Mouse (Mus musculus) limb, embryonic 15.5 days (tissue): Measurements from ENCODE around the gene Shisal2a. TPM values are rescaled to one million over a fixed set of nuclear protein-coding genes. Genes with fewer than 3 reads are reported as not detected.
"Not testable (repeated sequence)": the region's sequence is repeated elsewhere in the genome, so short reads cannot be mapped to it uniquely, and the experiment has no call there.

ENCODE experiments used
- ATAC-seq: fragments of 200-750 bp; cut with Nextera tagmentation; 2 replicates; pipeline ENCODE4 v1.8.0; 2017; ENCODE audit warnings: low read depth, moderate TSS enrichment; ENCODE audit not compliant: insufficient number of reproducible peaks, low FRiP score, low TSS enrichment
- H3K27ac ChIP-seq: fragments of 300-500 bp; sonication (generic); 2 replicates; pipeline ENCODE4 v1.5.1; 2015; ENCODE audit warnings: moderate library complexity, mild to moderate bottlenecking, inconsistent platforms
- H3K27me3 ChIP-seq: fragments of 300-500 bp; sonication (generic); 2 replicates; pipeline ENCODE4 v1.6.1; 2015; ENCODE audit warnings: inconsistent platforms
- H3K36me3 ChIP-seq: fragments of 300-500 bp; sonication (generic); 2 replicates; pipeline ENCODE4 v1.6.1; 2015; ENCODE audit warnings: inconsistent platforms
- H3K4me1 ChIP-seq: fragments of 300-500 bp; sonication (generic); 2 replicates; pipeline ENCODE4 v1.6.1; 2015; ENCODE audit warnings: inconsistent platforms
- H3K4me2 ChIP-seq: fragments of 300-500 bp; sonication (generic); 2 replicates; pipeline ENCODE4 v1.6.1; 2015; ENCODE audit warnings: mild to moderate bottlenecking, inconsistent platforms
- H3K4me3 ChIP-seq: fragments of 300-500 bp; sonication (generic); 2 replicates; pipeline ENCODE4 v1.5.1; 2015; ENCODE audit warnings: mild to moderate bottlenecking, inconsistent platforms
- H3K9ac ChIP-seq: fragments of 300-500 bp; sonication (generic); 2 replicates; pipeline ENCODE4 v1.6.1; 2015; ENCODE audit warnings: inconsistent platforms
- H3K9me3 ChIP-seq: fragments of 300-500 bp; sonication (generic); 2 replicates; pipeline ENCODE4 v1.6.1; 2016; ENCODE audit warnings: inconsistent platforms
- WGBS: fragments of 180-500 bp; shearing (Covaris S2); methylation state at CpG from one replicate; pipeline ENCODE4 v1.1.7; 2015; 5-methylcytosine and 5-hydroxymethylcytosine counted together
- polyA plus RNA-seq: library from polyadenylated mRNA; unstranded; fragments of >200 nt; fragmentation: Nextera tagmentation; extraction: Ambion mirVana; gene quantifications from 2 replicates; pipeline ENCODE4 v1.2.1, GENCODE M21; 2015

Gene Shisal2a
- polyA plus RNA-seq, 1 experiment from 2014 or later: 1.9 TPM

- ATAC-seq: no peak
- H3K4me3 ChIP-seq: no peak overlapping the region
- H3K9ac ChIP-seq: no peak overlapping the region
- 77% methylated on average over 3 of the region's 3 CpGs for WGBS
- no peaks in the 10 kb centered on the region for H3K27me3 ChIP-seq
- no peaks in the 10 kb centered on the region; the same call in 1 of the 2 replicates for H3K4me1 ChIP-seq
- H3K9me3 ChIP-seq: no peaks in the 10 kb centered on the region
- no peak overlapping the region for H3K27ac ChIP-seq
- no peak overlapping the region for H3K4me2 ChIP-seq
- no peaks in the 10 kb centered on the region for H3K36me3 ChIP-seq
Measured at GRCm38 (mm10) chr4:108371421-108371820, 11.7 kb downstream of the Shisal2a start.

- Histone ChIP-seq H3K36me3 (no peaks in the 10 kb centered on the region), H3K27me3 (no peaks in the 10 kb centered on the region), H3K4me1 (no peaks in the 10 kb centered on the region; the same call in 1 of the 2 replicates), H3K4me2 (no peak overlapping the region), H3K4me3 (no peak overlapping the region), H3K9me3 (no peaks in the 10 kb centered on the region), H3K27ac (no peak overlapping the region), H3K9ac (no peak overlapping the region)
- WGBS: 61% methylated on average over 4 of the region's 4 CpGs
- ATAC-seq: no peak
Measured at GRCm38 (mm10) chr4:108370409-108370808, 12.7 kb downstream of the Shisal2a start.

GRCm38 (mm10) chr4:108369254-108369653 lies 13.9 kb downstream of the Shisal2a start:
- H3K4me1 ChIP-seq: peaks cover under 1% of the 10 kb centered on the region; the same call in 1 of the 2 replicates
- 35% methylated on average over 5 of the region's 5 CpGs for WGBS
- no peak overlapping the region for H3K4me3 ChIP-seq
- no peaks in the 10 kb centered on the region for H3K36me3 ChIP-seq
- no peaks in the 10 kb centered on the region for H3K27me3 ChIP-seq
- H3K9ac ChIP-seq: no peak overlapping the region
- no peak for ATAC-seq
- H3K27ac ChIP-seq: no peak overlapping the region
- H3K4me2 ChIP-seq: no peak overlapping the region
- no peaks in the 10 kb centered on the region for H3K9me3 ChIP-seq

GRCm38 (mm10) chr4:108364111-108364476 lies 19.1 kb downstream of the Shisal2a start:
- Histone ChIP-seq H3K27me3 (no peaks in the 10 kb centered on the region), H3K4me1 (peaks cover 36% of the 10 kb centered on the region), H3K27ac (peak overlapping the region; percentile 86; the same call in 1 of the 2 replicates), H3K4me2 (no peak overlapping the region), H3K4me3 (no peak overlapping the region), H3K9ac (no peak overlapping the region), H3K9me3 (no peaks in the 10 kb centered on the region), H3K36me3 (no peaks in the 10 kb centered on the region)
- 29% methylated on average over 5 of the region's 5 CpGs for WGBS
- ATAC-seq: no peak

GRCm38 (mm10) chr4:108363355-108364110 lies 19.6 kb downstream of the Shisal2a start:
- 19% methylated on average over 7 of the region's 7 CpGs for WGBS
- Histone ChIP-seq H3K27me3 (no peaks in the 10 kb centered on the region), H3K4me2 (peak overlapping the region; percentile 31; the same call in 1 of the 2 replicates), H3K9ac (no peak overlapping the region), H3K9me3 (no peaks in the 10 kb centered on the region), H3K4me3 (no peak overlapping the region), H3K27ac (peak overlapping the region; percentile 86), H3K4me1 (peaks cover 41% of the 10 kb centered on the region), H3K36me3 (no peaks in the 10 kb centered on the region)
- peak; percentile 44; the same call in 1 of the 2 replicates for ATAC-seq

- Histone ChIP-seq H3K27ac (peak overlapping the region; percentile 86), H3K4me2 (peak overlapping the region; percentile 31), H3K4me1 (peaks cover 44% of the 10 kb centered on the region), H3K36me3 (no peaks in the 10 kb centered on the region), H3K9me3 (no peaks in the 10 kb centered on the region), H3K4me3 (no peak overlapping the region; the same call in 1 of the 2 replicates), H3K27me3 (no peaks in the 10 kb centered on the region), H3K9ac (no peak overlapping the region)
- peak; percentile 62; the same call in 1 of the 2 replicates for ATAC-seq
- 10% methylated on average over 18 of the region's 18 CpGs for WGBS
Measured at GRCm38 (mm10) chr4:108362321-108363261, 20.6 kb downstream of the Shisal2a start.

- Histone ChIP-seq H3K4me2 (peak overlapping the region; percentile 48), H3K9me3 (no peaks in the 10 kb centered on the region), H3K4me1 (peaks cover 56% of the 10 kb centered on the region), H3K27me3 (no peaks in the 10 kb centered on the region), H3K27ac (peak overlapping the region; percentile 85), H3K9ac (no peak overlapping the region), H3K36me3 (no peaks in the 10 kb centered on the region), H3K4me3 (peak overlapping the region; percentile 31)
- peak; percentile 66; the same call in 1 of the 2 replicates for ATAC-seq
- WGBS: 6% methylated on average over 28 of the region's 28 CpGs
Measured at GRCm38 (mm10) chr4:108360136-108361055, 22.8 kb downstream of the Shisal2a start.

- no peaks in the 10 kb centered on the region for H3K27me3 ChIP-seq
- no peak for ATAC-seq
- 28% methylated on average over 4 of the region's 4 CpGs for WGBS
- no peak overlapping the region for H3K4me2 ChIP-seq
- H3K4me1 ChIP-seq: peaks cover 54% of the 10 kb centered on the region
- H3K4me3 ChIP-seq: no peak overlapping the region
- no peak overlapping the region; the same call in 1 of the 2 replicates for H3K27ac ChIP-seq
- no peak overlapping the region for H3K9ac ChIP-seq
- no peaks in the 10 kb centered on the region for H3K36me3 ChIP-seq
- H3K9me3 ChIP-seq: no peaks in the 10 kb centered on the region
Measured at GRCm38 (mm10) chr4:108358498-108358897, 24.7 kb downstream of the Shisal2a start.

- no peak for ATAC-seq
- no peak overlapping the region for H3K4me3 ChIP-seq
- peaks cover 43% of the 10 kb centered on the region for H3K4me1 ChIP-seq
- no peaks in the 10 kb centered on the region for H3K36me3 ChIP-seq
- no peaks in the 10 kb centered on the region for H3K9me3 ChIP-seq
- no peak overlapping the region for H3K27ac ChIP-seq
- no peak overlapping the region for H3K9ac ChIP-seq
- no peak overlapping the region for H3K4me2 ChIP-seq
- 87% methylated on average over 8 of the region's 8 CpGs for WGBS
- H3K27me3 ChIP-seq: no peaks in the 10 kb centered on the region
Measured at GRCm38 (mm10) chr4:108357458-108357857, 25.7 kb downstream of the Shisal2a start.

- not testable (repeated sequence) for H3K27ac ChIP-seq, H3K4me3 ChIP-seq, H3K4me2 ChIP-seq, H3K27me3 ChIP-seq, H3K9me3 ChIP-seq, ATAC-seq, H3K36me3 ChIP-seq, H3K9ac ChIP-seq
- H3K4me1 ChIP-seq: peaks cover 49% of the 10 kb centered on the region
Measured at GRCm38 (mm10) chr4:108353591-108353990, 29.6 kb downstream of the Shisal2a start.

- no peak overlapping the region for H3K4me2 ChIP-seq
- peak overlapping the region; percentile 70 for H3K27ac ChIP-seq
- ATAC-seq: peak; percentile 77
- H3K9ac ChIP-seq: no peak overlapping the region
- no peaks in the 10 kb centered on the region for H3K27me3 ChIP-seq
- no peak overlapping the region for H3K4me3 ChIP-seq
- no peaks in the 10 kb centered on the region for H3K9me3 ChIP-seq
- H3K4me1 ChIP-seq: peaks cover 48% of the 10 kb centered on the region
- H3K36me3 ChIP-seq: no peaks in the 10 kb centered on the region
- WGBS: 5% methylated on average over 8 of the region's 8 CpGs
Measured at GRCm38 (mm10) chr4:108350819-108351218, 32.3 kb downstream of the Shisal2a start.
